Mouse (Mus musculus): ENCODE measurements at regions not wholly inside any gene's neighbourhood (a gene's known extent, or its start where the extent isn't known, plus 50 kb on each side); places are given as distances from the start of the nearest gene placed in this dataset.

DNA sequence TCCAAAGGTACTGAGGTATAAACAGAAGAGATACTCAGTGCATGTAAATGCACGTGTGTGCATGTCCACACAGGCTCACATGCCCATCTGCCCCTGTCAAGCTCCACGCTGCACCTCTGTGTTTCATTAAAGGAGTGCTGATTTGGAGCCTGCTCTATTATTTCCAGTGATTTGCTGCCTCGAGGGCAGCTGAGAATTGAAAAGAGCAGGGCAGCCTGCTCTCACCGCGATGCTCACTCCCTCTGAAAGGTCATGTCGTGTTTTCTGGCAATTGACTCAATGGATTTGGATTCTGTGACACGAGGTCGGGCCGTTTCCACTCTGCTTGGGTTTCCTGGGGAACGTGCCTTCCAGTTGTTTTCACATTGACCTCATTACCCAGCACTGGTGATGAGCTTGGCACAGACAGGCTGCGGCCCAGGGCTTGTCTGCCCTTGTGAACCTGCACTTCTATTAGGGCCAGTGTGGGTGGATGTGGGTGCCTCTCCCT, 167.1 kb downstream of the Fam169b start:
- DNase-seq = no peak

- DNase-seq = no peak
Measured at GRCm38 (mm10) chr7:68428946-68429345, 155.3 kb downstream of the Fam169b start.

GRCm38 (mm10) chr7:68415890-68416289, 142.3 kb downstream of the Fam169b start:
- no peak for DNase-seq

DNA sequence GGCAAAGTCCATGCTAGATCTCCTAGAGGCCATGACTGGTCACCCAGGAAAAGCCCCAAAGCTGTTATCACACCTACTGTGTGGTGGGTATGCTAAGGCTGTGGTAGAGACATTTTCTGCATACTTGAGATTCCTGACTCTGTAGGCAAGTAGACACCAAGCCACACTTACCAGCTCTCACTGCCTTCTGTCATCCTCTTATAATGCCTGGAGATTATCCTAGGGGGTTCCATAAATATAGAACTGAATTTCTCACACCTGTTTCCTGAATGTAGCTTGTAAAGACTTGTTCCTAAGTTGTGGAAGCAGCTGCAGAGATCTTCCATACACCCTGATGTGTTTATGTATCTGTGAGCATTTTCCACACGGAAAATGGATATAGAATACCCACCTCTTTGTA, 139.1 kb downstream of the Fam169b start:
- no peak for DNase-seq
